Mouse (Mus musculus) liver, embryonic 18 days (tissue): ENCODE results near the gene Gm13101. TPM values are rescaled to one million over a fixed set of nuclear protein-coding genes. Genes with fewer than 3 reads are reported as not detected.

Experiments used
- polyA plus RNA-seq: library from polyadenylated mRNA; depleted of rRNA; stranded (reverse); fragments of >200 nt; gene quantifications from 2 replicates; pipeline ENCODE4 v1.2.3, GENCODE M21; 2012; rRNA removed

Gene Gm13101
- polyA plus RNA-seq = not detected in 2 replicates

GRCm38 (mm10) chr4:143966850-143967249 is at the start of gene Gm13101:
Gene Gm13101 (minus strand): TSS chr4:143966950.

GRCm38 (mm10) chr4:143994269-143994668 is 27.5 kb upstream of the Gm13101 start, which contains the start of gene Pramef17:
Gene Pramef17 (minus strand): TSS chr4:143994369.

GRCm38 (mm10) chr4:143950916-143951315 is 15.8 kb downstream of the Gm13101 start, which contains the start of gene Pramef25:
Gene Pramef25 (minus strand): TSS chr4:143951016.

Other genes with a start within 250 kb of the Gm13101 start
- gene Gm13078, start 247.5 kb downstream of the Gm13101 start, polyA plus RNA-seq = not detected in 2 replicates
- not detected in 2 replicates for gene Gm13023, start 177.6 kb downstream of the Gm13101 start, polyA plus RNA-seq
- not detected in 2 replicates for gene Gm13084, start 150.9 kb downstream of the Gm13101 start, polyA plus RNA-seq
- gene Gm13103, start 120.5 kb downstream of the Gm13101 start, polyA plus RNA-seq = not detected in 2 replicates
- gene Pramef6, start 66.6 kb downstream of the Gm13101 start, polyA plus RNA-seq = not detected in 2 replicates
- not detected in 2 replicates for gene Pramef25, start 15.9 kb downstream of the Gm13101 start, polyA plus RNA-seq
- gene Pramef17, start 27.4 kb upstream of the Gm13101 start, polyA plus RNA-seq = not detected in 2 replicates
- gene Pramel4, start 92.2 kb upstream of the Gm13101 start, polyA plus RNA-seq = not detected in 2 replicates
- gene Gm13102, start 139.5 kb upstream of the Gm13101 start, polyA plus RNA-seq = not detected in 2 replicates
- not detected in 2 replicates for gene Oog3, start 195.7 kb upstream of the Gm13101 start, polyA plus RNA-seq
- not detected in 2 replicates for gene Oog2, start 223.8 kb upstream of the Gm13101 start, polyA plus RNA-seq
- not detected in 2 replicates for gene C87977, start 246.4 kb upstream of the Gm13101 start, polyA plus RNA-seq